Mouse (Mus musculus): ENCODE measurements around the gene Smc1a. TPM values are rescaled to one million over a fixed set of nuclear protein-coding genes. Genes with fewer than 3 reads are reported as not detected.
"Not testable (repeated sequence)": the region's sequence is repeated elsewhere in the genome, so short reads cannot be mapped to it uniquely, and the experiment has no call there.

The Smc1a gene
- 100 to 1,000 TPM in 1 of 3 experiments, 10 to 100 TPM in 2; 80.1 to 110 (median 94.3) TPM for polyA plus RNA-seq (2017; shearing (Covaris generic))

DNA sequence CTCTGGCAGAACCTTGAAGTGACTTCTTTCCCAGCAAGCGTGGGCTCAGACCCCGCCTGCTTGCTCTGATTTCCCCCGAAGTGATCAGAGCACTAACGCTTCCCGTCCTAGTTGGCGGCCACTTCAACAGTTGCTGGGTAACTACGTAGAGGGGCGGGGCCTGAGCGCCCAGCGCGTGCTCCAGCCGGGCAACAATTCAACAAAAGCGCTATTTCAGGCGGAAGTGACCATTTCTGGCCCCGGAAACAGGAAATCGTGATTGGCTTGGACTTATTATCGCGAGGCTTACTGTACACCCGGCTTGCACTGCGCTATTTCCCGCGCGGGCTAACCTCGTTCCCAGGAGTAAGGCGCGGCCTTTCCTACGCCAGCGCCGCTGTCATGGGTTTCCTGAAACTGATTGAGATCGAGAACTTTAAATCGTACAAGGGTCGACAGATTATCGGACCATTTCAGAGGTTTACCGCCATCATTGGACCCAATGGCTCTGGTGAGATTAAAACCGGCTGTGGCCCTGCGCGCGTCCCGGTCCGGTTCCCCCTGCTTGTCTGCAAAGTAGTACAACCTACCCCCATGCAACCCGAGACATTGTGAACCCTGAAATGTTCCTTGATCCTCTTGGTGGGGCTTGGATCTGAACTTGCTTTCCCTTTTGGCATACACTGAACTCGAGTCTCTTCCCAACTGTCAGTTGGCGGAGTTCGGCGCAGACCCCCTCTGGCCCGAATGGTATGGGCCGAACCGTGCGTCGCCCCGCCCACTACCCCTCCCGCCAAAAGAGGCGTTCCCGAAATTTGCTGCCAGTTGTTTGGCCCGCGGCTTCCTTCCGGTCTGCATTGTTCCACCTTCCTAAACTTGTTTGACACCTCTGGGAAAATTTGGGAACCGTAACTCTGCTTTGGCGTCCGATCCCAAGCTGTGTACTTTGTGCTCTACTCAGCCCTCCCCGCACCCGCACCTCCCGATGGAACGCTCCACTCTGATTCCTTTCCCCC lies at the start of gene Smc1a, which contains the start of gene Ribc1:
Gene Smc1a, plus strand, starts transcription at position 278 of the 995 bp plus-strand sequence.
Gene Ribc1, minus strand, starts transcription at position 145 of the 995 bp plus-strand sequence.
- ATAC-seq = peak; percentile 93

DNA sequence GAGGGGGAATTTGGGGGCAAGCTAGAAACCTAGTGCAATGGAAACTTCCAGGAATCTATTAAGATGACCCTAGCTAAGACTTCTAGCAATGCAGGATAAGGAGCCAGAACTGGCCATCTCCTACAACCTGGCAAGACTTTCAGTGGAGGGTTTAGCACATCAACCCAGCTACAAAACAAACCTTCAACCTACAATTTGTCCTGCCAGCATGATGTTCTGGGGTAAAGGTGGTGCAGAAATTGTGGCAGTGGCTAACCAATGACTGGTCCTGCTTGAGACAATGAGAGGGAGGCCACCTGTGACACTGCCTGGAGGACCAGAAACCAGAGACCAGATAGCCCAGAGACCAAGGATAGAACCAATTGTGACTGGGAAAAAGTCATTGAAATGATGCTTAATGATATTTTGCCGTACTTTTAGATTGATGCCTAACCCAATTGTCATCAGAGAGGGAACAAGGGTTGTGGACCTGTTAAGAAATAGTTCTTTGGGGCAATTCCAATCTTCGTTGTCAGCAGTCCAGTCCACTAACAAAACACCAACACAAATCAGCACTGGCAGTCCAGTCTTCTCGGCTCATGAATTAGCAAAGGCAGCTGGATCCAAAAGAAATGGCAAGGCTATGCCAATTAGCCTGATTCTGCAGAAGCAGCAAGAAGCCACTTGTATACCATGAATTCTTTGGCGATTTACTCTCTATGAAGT lies 17.1 kb upstream of the Smc1a start:
- no peak for ATAC-seq

DNA sequence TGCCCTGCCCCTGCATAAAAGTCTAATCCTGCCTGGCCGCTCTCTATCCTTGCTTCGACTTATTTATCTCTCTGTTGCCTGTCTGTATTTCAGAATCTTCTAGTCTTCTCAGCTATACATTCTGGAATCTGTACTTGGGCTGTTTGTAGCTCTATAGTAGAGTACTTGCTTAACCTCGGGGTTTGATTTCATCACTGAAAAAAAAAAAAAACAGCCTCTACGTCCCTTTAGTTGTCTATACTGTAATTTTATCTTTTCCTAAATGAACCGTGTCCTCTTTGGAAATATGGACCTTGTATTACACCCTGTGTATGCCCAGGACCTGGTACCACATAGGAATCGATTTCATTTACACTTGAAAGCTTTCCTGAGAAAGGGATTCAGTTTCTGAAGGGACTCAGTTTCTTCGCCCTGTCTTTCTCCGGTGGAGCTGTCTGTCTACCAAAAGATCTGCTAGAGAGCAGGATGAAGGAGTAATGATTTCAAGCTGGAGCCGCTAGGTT lies 15.0 kb upstream of the Smc1a start:
- ATAC-seq = no peak

DNA sequence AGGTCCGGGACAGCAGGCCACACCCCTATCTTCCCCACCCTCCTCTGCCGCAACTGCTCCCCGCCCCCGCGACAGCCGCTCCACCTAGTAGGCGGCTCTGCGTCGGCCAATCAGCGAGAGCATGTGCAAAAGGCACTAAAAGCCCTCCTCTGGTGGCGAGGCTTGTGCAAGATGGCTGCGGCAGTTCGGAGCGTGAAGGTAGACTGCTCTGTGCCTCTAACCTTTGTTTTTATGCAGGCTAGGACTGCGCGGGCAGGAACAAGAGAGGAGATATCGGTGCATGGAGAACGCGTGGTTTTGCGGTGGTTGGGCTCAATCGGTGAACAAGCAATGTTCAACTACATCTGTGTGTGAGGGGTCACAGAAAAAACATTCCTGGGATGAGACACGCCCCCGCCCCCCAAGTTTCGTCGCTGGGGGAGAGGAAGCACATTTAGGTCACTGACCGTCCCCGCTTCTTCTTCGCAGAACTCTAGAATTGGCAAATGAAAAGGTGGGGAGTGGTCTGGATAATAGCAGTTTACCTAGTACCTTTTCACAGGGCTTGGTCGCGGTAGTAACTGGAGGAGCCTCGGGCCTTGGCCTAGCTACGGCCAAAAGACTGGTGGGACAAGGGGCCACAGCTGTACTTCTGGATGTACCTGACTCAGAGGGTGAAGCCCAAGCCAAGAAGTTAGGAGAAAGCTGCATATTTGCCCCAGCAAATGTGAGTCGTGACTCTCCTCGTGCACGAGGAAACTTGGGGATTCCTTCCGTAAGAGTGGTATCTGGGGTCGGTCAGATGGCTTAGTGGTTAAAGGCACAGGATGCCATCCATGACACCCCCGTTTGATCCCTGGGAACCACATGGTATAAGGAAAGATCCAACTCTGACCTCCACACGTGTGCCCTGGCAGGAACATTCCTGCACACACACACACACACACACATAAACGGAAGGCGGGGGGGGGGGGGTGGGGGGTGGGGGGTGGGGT lies 14.2 kb upstream of the Smc1a start, which contains the start of gene Hsd17b10:
Gene Hsd17b10, plus strand, starts transcription at position 109 of the 974 bp plus-strand sequence.
- peak; percentile 96 for ATAC-seq

DNA sequence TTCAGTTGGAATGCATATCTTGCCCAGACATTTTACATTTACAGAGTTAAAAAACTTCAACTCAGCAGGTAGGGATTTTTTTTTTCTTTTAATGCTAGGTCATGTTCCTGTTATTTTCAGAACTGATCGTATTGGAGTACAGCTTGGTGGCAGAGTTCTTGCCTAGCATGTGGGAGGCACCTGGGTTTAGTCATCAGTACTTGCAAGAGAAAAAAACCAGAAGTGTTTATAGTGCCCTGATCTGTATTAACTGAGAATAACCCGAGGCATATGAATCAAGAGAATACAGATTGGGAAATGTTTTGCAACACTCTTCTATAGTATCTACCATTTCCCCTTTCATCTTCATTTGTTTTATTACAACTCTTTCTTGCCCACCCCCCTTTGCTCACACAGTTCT lies 13.4 kb upstream of the Smc1a start:
- no peak for ATAC-seq

GRCm38 (mm10) chrX:152007863-152008262 lies 8.4 kb upstream of the Smc1a start:
- ATAC-seq = no peak

DNA sequence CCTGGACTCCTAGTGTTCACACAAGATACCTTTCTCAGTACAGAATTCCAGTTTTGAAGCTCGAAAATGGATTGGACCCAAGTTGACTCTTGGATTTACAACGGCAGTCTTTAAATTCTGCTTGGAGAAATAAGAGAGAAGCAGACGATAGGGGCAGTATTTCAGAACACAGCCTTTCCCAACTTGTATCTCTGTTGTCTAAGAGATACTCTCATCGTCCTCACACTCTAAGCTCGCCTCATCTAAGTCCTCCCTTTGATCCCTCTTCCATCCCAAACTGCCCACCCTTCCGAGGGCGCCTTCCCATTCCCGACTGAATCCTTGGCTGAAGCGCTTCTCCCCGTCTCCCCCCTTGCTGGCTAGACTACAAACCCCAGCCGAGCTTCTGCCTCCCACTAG lies 477 bp upstream of the Smc1a start:
- ATAC-seq = no peak

DNA sequence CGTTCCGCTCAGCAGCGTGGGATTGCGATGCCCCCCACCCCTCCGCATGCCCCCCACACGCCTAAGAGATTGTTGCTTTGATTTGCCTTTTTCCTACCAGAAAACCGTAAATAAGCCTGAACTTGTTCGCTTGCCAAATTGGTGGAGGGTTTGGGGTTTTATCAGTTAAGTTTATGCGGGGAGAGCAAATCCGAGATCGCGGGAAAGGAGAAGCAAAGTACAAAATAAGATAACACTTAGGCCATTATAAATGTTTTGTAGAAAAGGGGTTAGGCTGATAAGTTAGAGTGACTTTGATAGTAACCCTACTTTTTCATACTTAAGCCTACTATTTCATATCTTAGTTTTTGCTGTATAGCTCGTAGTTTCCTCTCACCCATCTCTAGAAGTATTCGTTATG lies 958 bp downstream of the Smc1a start:
- ATAC-seq = no peak

- ATAC-seq = no peak
These were observed 3.1 kb downstream of the Smc1a start for GRCm38 (mm10) chrX:152019294-152019693.

GRCm38 (mm10) chrX:152039865-152040264 lies 23.6 kb downstream of the Smc1a start:
- no peak for ATAC-seq

DNA sequence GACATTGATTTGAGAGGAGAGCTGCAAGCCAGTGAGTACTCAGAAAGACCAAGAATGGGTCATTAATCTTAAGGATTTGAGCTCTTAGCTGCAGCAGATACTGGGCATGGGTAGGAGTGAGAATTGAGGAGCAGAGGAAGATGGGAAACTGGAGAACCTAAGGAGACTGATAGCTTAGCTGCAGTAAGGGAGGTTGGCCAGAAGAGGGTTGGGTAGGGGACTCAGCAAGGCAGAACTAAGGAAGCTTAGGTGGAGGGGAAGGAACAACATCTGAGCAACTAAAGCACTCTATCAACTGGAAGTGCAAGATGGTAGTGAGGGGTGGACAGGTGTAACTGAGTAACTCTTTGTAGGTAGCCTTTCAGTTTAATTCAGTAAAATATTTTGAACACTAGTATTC lies 31.0 kb downstream of the Smc1a start:
- no peak for ATAC-seq

DNA sequence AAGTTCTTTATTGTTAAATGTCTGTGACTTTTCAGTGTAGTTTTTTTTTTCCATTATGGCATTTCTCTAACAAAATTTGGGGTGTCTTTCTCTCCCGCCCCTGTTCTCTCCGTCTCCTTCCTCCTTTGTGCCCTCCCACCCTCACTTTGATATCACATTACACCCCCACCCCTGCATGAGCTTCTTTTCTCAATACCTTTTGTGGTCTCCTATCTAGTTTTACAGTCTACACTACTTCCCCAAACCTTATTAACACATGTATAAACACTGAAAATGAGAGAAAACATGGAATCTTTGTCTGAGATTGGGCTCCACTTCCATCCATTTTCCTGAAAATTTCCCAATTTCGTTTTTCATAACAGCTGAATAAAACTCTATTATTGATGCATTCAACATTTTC lies 36.3 kb downstream of the Smc1a start:
- no peak for ATAC-seq

DNA sequence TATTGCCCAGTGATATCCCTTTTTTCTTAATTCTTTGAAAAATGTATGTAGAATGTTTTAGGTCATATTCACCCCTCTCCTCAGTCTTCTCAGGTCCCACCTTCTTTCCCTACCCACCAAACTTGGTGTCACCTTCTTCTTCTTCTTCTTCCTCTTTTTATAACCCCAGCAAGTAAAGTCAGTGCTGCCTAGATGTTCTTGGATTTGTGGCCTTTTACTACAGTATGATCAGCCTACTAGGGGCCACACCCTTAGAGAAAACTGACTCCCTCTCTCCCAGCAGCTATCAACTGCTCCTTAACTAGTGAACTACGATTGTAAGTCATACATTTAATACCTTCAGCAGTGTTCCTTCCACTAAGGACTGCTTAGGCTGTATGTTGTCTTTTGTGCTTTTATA lies 37.9 kb downstream of the Smc1a start:
- no peak for ATAC-seq

- no peak for ATAC-seq
These were observed 49.4 kb downstream of the Smc1a start for GRCm38 (mm10) chrX:152065674-152066073.

- no peak for ATAC-seq
These were observed 51.6 kb downstream of the Smc1a start for GRCm38 (mm10) chrX:152067789-152068188.

DNA sequence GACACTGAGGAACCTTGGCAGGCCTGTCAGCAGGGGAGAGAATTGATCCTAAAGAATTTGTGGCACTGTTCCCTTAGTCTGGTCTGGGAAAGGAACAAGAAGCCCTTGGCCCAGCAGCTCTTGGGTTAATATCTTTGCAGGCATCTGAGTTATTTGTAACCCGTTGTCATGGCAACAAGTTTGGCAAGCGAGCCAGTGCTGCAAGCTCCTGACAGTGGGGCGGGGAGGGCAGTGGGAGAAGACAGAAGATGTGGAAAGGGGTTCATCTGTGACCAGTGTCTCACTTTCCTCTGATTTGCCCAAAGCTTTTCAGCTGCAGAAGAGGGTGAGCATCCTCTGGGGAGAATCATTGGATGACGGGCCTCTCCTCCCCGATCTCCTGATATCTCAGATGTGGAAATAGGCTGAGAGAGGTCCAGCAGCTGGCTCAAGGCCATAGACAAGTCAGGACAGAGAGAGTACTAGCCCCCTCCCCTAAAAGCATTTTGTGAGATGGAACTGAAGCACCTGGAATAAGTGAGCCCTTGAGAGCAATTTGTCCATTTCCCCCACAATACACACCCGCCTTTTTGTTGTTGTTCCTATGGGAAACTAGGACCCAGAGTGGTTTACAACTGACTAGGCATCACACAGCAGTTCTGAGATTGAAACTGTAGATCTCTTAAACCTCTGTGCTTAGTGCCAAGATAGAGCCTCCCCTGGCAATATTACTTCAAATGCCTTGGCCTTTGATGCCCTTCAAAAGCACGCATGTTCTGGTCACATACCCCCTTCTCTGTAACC lies 73.8 kb downstream of the Smc1a start:
- not testable (repeated sequence) for ATAC-seq

GRCm38 (mm10) chrX:152097572-152097971 lies 81.3 kb downstream of the Smc1a start:
- ATAC-seq = no peak

Measured in inflammation-experienced regulatory T-cells, adult 6 months (primary cell).